Mouse (Mus musculus) heart, adult 2 months (tissue): Measurements from ENCODE around the gene Fgd6. TPM values are rescaled to one million over a fixed set of nuclear protein-coding genes. Genes with fewer than 3 reads are reported as not detected.

Experiments
- DNase-seq, 2 experiments: peaks; one replicate each; pipeline ENCODE4 v3.0.0; 2021
- H3K27ac ChIP-seq: fragments of 200-600 bp; 2 replicates; pipeline ENCODE4 v1.8.1; 2022
- H3K27me3 ChIP-seq: fragments of 200-500 bp; 2 replicates; pipeline ENCODE4 v1.6.1; 2012; ENCODE audit warnings: mild to moderate bottlenecking, low read length, inconsistent platforms, mixed read lengths; ENCODE audit not compliant: control insufficient read depth, insufficient read depth
- H3K36me3 ChIP-seq: fragments of 200-500 bp; 2 replicates; pipeline ENCODE4 v1.6.1; 2012; ENCODE audit warnings: low read length, inconsistent platforms; ENCODE audit not compliant: control insufficient read depth, insufficient read depth
- H3K4me1 ChIP-seq: fragments of 200-500 bp; 2 replicates; pipeline ENCODE4 v1.6.1; 2011; ENCODE audit warnings: low read length; ENCODE audit not compliant: control insufficient read depth, insufficient read depth
- H3K4me3 ChIP-seq: fragments of 200-600 bp; 2 replicates; pipeline ENCODE4 v1.8.1; 2022
- H3K79me2 ChIP-seq: fragments of 200-500 bp; replicated peaks from 2 replicates; pipeline ENCODE4 v1.6.1; 2012; ENCODE audit warnings: mild to moderate bottlenecking, inconsistent platforms, low read length, moderate library complexity, mixed read lengths; ENCODE audit not compliant: control insufficient read depth, insufficient read depth
- H3K9ac ChIP-seq: fragments of 200-500 bp; 2 replicates; pipeline ENCODE4 v1.6.1; 2012; ENCODE audit warnings: low read depth, mild to moderate bottlenecking, control low read depth, inconsistent platforms, low read length, mixed read lengths
- CTCF ChIP-seq: fragments of 200-600 bp; IDR thresholded peaks from 2 replicates; pipeline ENCODE4 v1.8.1; 2022; ENCODE audit warnings: antibody characterized with exemption, mild to moderate bottlenecking, moderate library complexity
- EP300 ChIP-seq: fragments of 200-500 bp; IDR thresholded peaks from 2 replicates; pipeline ENCODE4 v1.6.1; 2011; ENCODE audit warnings: low read depth, low read length, control low read depth; ENCODE audit not compliant: insufficient read depth
- POLR2A ChIP-seq: fragments of 200-500 bp; IDR thresholded peaks from 2 replicates; pipeline ENCODE4 v1.6.1; 2011; ENCODE audit warnings: mild to moderate bottlenecking, low read depth, low read length, control low read depth; ENCODE audit not compliant: insufficient read depth
- WGBS: fragments of 180-500 bp; shearing (Covaris S2); methylation state at CpG from one replicate; pipeline ENCODE4 v1.1.7; 2018; 5-methylcytosine and 5-hydroxymethylcytosine counted together
- intact Hi-C: fragments of 180-260 bp; cut with DNase I; formaldehyde crosslinking; loops from one replicate; pipeline ENCODE4 v1.15.1; 2025
- polyA plus RNA-seq: library from polyadenylated mRNA; depleted of rRNA; stranded (reverse); fragments of >200 nt; gene quantifications from 2 replicates; pipeline ENCODE4 v1.2.3, GENCODE M21; 2012
- total RNA-seq, 2 experiments: library from RNA; stranded (reverse); gene quantifications; 2 replicates each; pipeline ENCODE4 v1.2.3; 2021

Fgd6 gene
- total and polyA plus RNA-seq, 3 experiments, result 1.9 to 5.8 (median 4.9) TPM

GRCm38 (mm10) chr10:94147756-94148531 is 112.1 kb downstream of the Fgd6 start, which contains the start of gene Nr2c1:
Gene Nr2c1 (plus strand): TSS chr10:94148023.
- Histone ChIP-seq H3K4me1 (peaks cover 2% of the 10 kb centered on the region; the same call in 1 of the 2 replicates), H3K27ac (peak within 1 kb of the TSS; percentile 96), H3K79me2 (no peaks in the 10 kb centered on the region), H3K4me3 (peak within 1 kb of the TSS; percentile 73), H3K27me3 (no peaks in the 10 kb centered on the region), H3K9ac (peak within 1 kb of the TSS; percentile 87), H3K36me3 (peaks cover 3% of the 10 kb centered on the region; the same call in 1 of the 2 replicates)
- intact Hi-C loops, result loop anchor here (2.0 kb wide), 1 partner anchor 51 kb away; the partner anchor contains the start of gene Ndufa12
- under 1% methylated on average over 64 of the region's 64 CpGs for WGBS
- TF ChIP-seq POLR2A (peak; percentile 48), EP300 (no peak), CTCF (peak; percentile 90)
- DNase-seq, result peak; percentile 93

GRCm38 (mm10) chr10:94151488-94151887 is 115.7 kb downstream of the Fgd6 start:
- peaks cover 3% of the 10 kb centered on the region; the same call in 1 of the 2 replicates for H3K36me3 ChIP-seq
- no peak overlapping the region for H3K4me3 ChIP-seq
- no peaks in the 10 kb centered on the region for H3K27me3 ChIP-seq
- H3K79me2 ChIP-seq, result 0 out of 2 replicates have a peak, but pooled peaks cover 2% of the 10 kb centered on the region
- no peak overlapping the region for H3K9ac ChIP-seq
- WGBS, result 59% methylated on average over 4 of the region's 4 CpGs
- intact Hi-C loops, result no loop called here
- H3K4me1 ChIP-seq, result peaks cover 2% of the 10 kb centered on the region; the same call in 1 of the 2 replicates
- TF ChIP-seq POLR2A (no peak), CTCF (no peak)
- no peak for DNase-seq
- no peak overlapping the region for H3K27ac ChIP-seq

DNA sequence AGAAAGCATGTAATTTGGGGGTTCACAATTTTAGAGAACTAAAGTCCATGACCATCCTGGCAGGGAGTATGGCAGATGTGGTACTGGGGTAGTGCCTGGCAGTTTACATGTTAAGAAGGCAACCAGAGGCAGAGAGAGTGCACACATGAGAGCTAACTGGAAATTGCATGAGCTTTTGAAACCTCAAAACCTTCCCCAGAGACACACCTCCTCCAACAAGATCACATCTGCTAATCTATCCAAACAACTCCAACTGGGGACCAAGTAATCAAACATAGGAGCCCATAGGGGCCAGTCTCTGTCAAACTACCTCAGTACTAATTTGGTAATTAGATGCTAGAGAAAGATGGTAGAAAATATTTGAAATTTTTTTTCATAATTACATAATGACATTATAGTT is 118.0 kb downstream of the Fgd6 start:
- no peak overlapping the region for H3K4me3 ChIP-seq
- H3K27ac ChIP-seq, result no peak overlapping the region
- intact Hi-C loops, result no loop called here
- DNase-seq, result no peak
- H3K9ac ChIP-seq, result no peak overlapping the region
- H3K36me3 ChIP-seq, result peaks cover 3% of the 10 kb centered on the region; the same call in 1 of the 2 replicates
- no peaks in the 10 kb centered on the region for H3K27me3 ChIP-seq
- TF ChIP-seq EP300 (no peak), CTCF (no peak), POLR2A (no peak)
- 0 out of 2 replicates have a peak, but pooled peaks cover 2% of the 10 kb centered on the region for H3K79me2 ChIP-seq
- H3K4me1 ChIP-seq, result peaks cover 2% of the 10 kb centered on the region; the same call in 1 of the 2 replicates

DNA sequence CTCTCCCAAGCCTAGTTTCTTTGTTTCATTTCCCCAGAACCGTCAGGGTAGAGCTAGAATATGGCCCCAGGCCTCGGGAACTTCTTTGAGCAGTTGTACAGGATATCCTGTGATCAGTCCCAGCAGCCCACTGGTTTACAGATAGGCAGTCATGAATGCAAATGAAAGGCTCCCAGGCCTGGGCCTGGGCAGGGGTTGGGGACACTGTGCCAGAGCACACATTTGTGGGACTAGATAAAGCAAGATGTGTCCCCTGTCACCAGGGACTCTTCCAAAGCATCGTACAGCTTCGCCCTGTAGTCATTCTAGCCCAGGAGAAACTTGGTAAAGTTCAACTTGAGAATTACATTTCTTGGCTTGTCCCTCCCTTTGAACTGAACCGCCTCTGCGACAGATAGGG is 123.2 kb downstream of the Fgd6 start:
- no peaks in the 10 kb centered on the region for H3K36me3 ChIP-seq
- DNase-seq, result no peak
- intact Hi-C loops, result no loop called here
- H3K79me2 ChIP-seq, result 0 out of 2 replicates have a peak, but pooled peaks cover 2% of the 10 kb centered on the region
- WGBS, result 73% methylated on average over 6 of the region's 6 CpGs
- TF ChIP-seq CTCF, result no peak
- TF ChIP-seq EP300, result no peak
- no peak for TF ChIP-seq POLR2A
- no peaks in the 10 kb centered on the region for H3K27me3 ChIP-seq
- no peak overlapping the region for H3K4me3 ChIP-seq
- H3K9ac ChIP-seq, result no peak overlapping the region
- H3K4me1 ChIP-seq, result no peaks in the 10 kb centered on the region
- no peak overlapping the region for H3K27ac ChIP-seq

GRCm38 (mm10) chr10:94159406-94159805 is 123.6 kb downstream of the Fgd6 start:
- no peaks in the 10 kb centered on the region for H3K36me3 ChIP-seq
- intact Hi-C loops, result no loop called here
- no peaks in the 10 kb centered on the region for H3K27me3 ChIP-seq
- 91% methylated on average over 4 of the region's 4 CpGs for WGBS
- TF ChIP-seq CTCF (no peak), EP300 (no peak), POLR2A (no peak)
- no peak overlapping the region for H3K27ac ChIP-seq
- H3K79me2 ChIP-seq, result 0 out of 2 replicates have a peak, but pooled peaks cover 2% of the 10 kb centered on the region
- no peak overlapping the region for H3K4me3 ChIP-seq
- DNase-seq, result no peak
- no peaks in the 10 kb centered on the region for H3K4me1 ChIP-seq
- H3K9ac ChIP-seq, result no peak overlapping the region
